Mouse (Mus musculus) hindbrain, embryonic 12.5 days (tissue): ENCODE results near the gene Atf7ip. TPM values are rescaled to one million over a fixed set of nuclear protein-coding genes. Genes with fewer than 3 reads are reported as not detected.
A peak's percentile ranks its signal among the peaks of the same experiment; 100 is the strongest.
"Not testable (repeated sequence)": the region's sequence is repeated elsewhere in the genome, so short reads cannot be mapped to it uniquely, and the experiment has no call there.

Experiments used
- ATAC-seq: fragments of 200-750 bp; cut with Nextera tagmentation; 2 replicates; pipeline ENCODE4 v1.8.0; 2017; ENCODE audit warnings: moderate TSS enrichment; ENCODE audit not compliant: low FRiP score
- H3K27ac ChIP-seq: fragments of 300-500 bp; sonication (generic); 2 replicates; pipeline ENCODE4 v1.5.1; 2016; ENCODE audit warnings: mild to moderate bottlenecking
- H3K27me3 ChIP-seq: fragments of 300-500 bp; sonication (generic); 2 replicates; pipeline ENCODE4 v1.6.1; 2016; ENCODE audit warnings: mild to moderate bottlenecking
- H3K36me3 ChIP-seq: fragments of 300-500 bp; sonication (generic); 2 replicates; pipeline ENCODE4 v1.6.1; 2016; ENCODE audit warnings: mild to moderate bottlenecking
- H3K4me1 ChIP-seq: fragments of 300-500 bp; sonication (generic); 2 replicates; pipeline ENCODE4 v1.6.1; 2016
- H3K4me2 ChIP-seq: fragments of 300-500 bp; sonication (generic); replicated peaks from 2 replicates; pipeline ENCODE4 v1.6.1; 2016; ENCODE audit warnings: mild to moderate bottlenecking
- H3K4me3 ChIP-seq: fragments of 300-500 bp; sonication (generic); 2 replicates; pipeline ENCODE4 v1.5.1; 2016; ENCODE audit warnings: mild to moderate bottlenecking
- H3K9ac ChIP-seq: fragments of 300-500 bp; sonication (generic); 2 replicates; pipeline ENCODE4 v1.6.1; 2016; ENCODE audit warnings: mild to moderate bottlenecking, moderate library complexity
- H3K9me3 ChIP-seq: fragments of 300-500 bp; sonication (generic); replicated peaks from 2 replicates; pipeline ENCODE4 v1.6.1; 2016; ENCODE audit warnings: mild to moderate bottlenecking
- WGBS: fragments of 180-500 bp; shearing (Covaris S2); methylation state at CpG from one replicate; pipeline ENCODE4 v1.1.7; 2016; 5-methylcytosine and 5-hydroxymethylcytosine counted together
- polyA plus RNA-seq: library from polyadenylated mRNA; unstranded; fragments of >200 nt; fragmentation: Nextera tagmentation; extraction: Ambion mirVana; gene quantifications from 2 replicates; pipeline ENCODE4 v1.2.1, GENCODE M21; 2016

The Atf7ip gene
- 63.8 and 77.2 TPM in 2 replicates for polyA plus RNA-seq

GRCm38 (mm10) chr6:136505867-136506266 lies at the start of gene Atf7ip:
Atf7ip (plus strand) TSS chr6:136506167.
- not testable (repeated sequence) for H3K4me2 ChIP-seq, H3K4me1 ChIP-seq, H3K36me3 ChIP-seq, H3K9me3 ChIP-seq, H3K27ac ChIP-seq, H3K4me3 ChIP-seq, H3K9ac ChIP-seq, ATAC-seq, H3K27me3 ChIP-seq
- 88% methylated on average over 3 of the region's 3 CpGs for WGBS

DNA sequence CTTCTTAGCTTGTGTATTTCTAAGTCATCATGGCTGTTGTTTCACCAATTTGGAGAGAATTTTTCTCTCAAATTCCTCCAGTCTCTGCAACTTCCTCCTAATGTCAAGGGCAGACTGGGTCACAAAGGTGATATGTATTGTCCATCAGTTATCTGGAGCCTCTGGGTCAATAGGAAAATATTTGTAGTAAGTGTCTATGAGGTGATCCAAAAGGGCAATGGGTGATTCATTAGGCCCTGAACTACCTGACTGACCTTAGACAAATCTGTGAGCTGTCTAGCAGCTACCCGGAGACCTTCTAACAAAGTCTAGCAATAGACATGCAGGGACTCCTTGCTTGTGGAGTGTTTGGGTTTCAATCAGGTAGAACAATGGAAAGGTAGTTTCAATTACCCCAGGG lies 49.7 kb upstream of the Atf7ip start:
- WGBS: 94% methylated on average over 1 of the region's 1 CpGs
- Histone ChIP-seq H3K27ac (no peak overlapping the region), H3K9me3 (no peaks in the 10 kb centered on the region), H3K9ac (no peak overlapping the region), H3K4me2 (no peak overlapping the region), H3K4me3 (no peak overlapping the region), H3K36me3 (no peaks in the 10 kb centered on the region), H3K27me3 (no peaks in the 10 kb centered on the region), H3K4me1 (no peaks in the 10 kb centered on the region)
- no peak for ATAC-seq

GRCm38 (mm10) chr6:136459156-136459555 lies 46.8 kb upstream of the Atf7ip start:
- H3K27ac ChIP-seq: no peak overlapping the region
- H3K9me3 ChIP-seq: no peaks in the 10 kb centered on the region
- H3K27me3 ChIP-seq: no peaks in the 10 kb centered on the region
- 0 out of 2 replicates have a peak, but pooled peaks cover 2% of the 10 kb centered on the region for H3K4me1 ChIP-seq
- no peak overlapping the region for H3K9ac ChIP-seq
- ATAC-seq: no peak
- no peak overlapping the region for H3K4me2 ChIP-seq
- no peaks in the 10 kb centered on the region for H3K36me3 ChIP-seq
- no peak overlapping the region for H3K4me3 ChIP-seq
- 90% methylated on average over 7 of the region's 7 CpGs for WGBS

GRCm38 (mm10) chr6:136463491-136463890 lies 42.5 kb upstream of the Atf7ip start:
- WGBS: 76% methylated on average over 9 of the region's 9 CpGs
- H3K27ac ChIP-seq: no peak overlapping the region

DNA sequence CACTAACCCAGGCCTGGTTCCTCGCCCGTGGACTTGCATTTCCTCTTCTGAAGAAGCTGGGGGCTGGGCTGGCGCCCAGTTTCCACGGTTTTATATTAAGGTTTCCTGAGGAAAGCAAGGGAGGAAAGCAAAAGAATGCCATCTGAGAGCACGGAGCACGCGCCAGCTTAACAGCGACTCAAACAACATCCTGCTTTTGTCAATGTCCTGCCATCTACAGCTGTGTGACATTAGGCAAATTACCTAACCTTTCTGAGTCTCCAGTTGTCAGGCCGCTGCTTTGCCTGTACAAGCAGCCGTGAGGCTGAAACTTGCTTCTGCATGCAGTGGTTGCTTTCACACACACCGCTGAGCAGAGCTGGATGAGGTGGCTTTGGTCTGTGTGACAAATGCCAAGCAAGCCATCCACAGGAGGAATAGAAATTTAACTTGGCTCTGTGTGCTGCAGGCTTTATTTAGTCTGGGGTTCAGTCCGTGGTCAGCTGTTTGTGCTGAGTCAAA lies 41.8 kb upstream of the Atf7ip start:
- Histone ChIP-seq H3K4me3 (no peak overlapping the region), H3K36me3 (no peaks in the 10 kb centered on the region), H3K27me3 (no peaks in the 10 kb centered on the region), H3K4me2 (no peak overlapping the region), H3K9me3 (no peaks in the 10 kb centered on the region), H3K9ac (no peak overlapping the region), H3K27ac (no peak overlapping the region), H3K4me1 (peaks cover 10% of the 10 kb centered on the region; the same call in 1 of the 2 replicates)
- ATAC-seq: no peak
- 66% methylated on average over 12 of the region's 12 CpGs for WGBS

More at GRCm38 (mm10) chr6:136463491-136463890, 42.5 kb upstream of the Atf7ip start:
- ATAC-seq: no peak
- Histone ChIP-seq H3K4me3 (no peak overlapping the region), H3K36me3 (no peaks in the 10 kb centered on the region), H3K9ac (no peak overlapping the region), H3K27me3 (no peaks in the 10 kb centered on the region), H3K4me2 (no peak overlapping the region), H3K4me1 (peaks cover 7% of the 10 kb centered on the region; the same call in 1 of the 2 replicates), H3K9me3 (no peaks in the 10 kb centered on the region)

GRCm38 (mm10) chr6:136465021-136465420 lies 40.9 kb upstream of the Atf7ip start:
- H3K27ac ChIP-seq: no peak overlapping the region

DNA sequence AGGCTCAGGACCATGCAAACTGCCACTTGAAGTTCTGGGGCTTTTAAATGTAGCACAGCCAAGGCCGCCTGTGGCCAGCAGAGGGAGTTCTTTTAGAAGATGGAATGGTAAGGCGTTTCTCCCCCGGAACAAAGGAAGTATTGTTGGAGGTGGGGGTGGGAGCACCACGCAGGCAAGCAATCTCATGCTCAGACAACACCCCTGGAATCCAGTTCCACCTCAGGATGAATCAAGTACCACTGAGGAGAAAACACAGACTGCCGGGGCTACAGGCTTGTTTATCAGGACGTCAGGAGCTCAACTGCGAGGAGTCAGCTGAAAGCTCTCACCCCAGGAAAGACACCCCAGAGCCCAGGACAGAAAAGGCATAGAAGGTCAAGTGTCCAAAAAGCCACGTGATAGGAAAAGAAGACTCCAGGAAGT lies 40.0 kb upstream of the Atf7ip start:
- peak overlapping the region; percentile 62 for H3K27ac ChIP-seq
- no peak overlapping the region for H3K4me3 ChIP-seq
- no peak overlapping the region for H3K9ac ChIP-seq
- no peaks in the 10 kb centered on the region for H3K36me3 ChIP-seq
- H3K27me3 ChIP-seq: no peaks in the 10 kb centered on the region
- no peak overlapping the region for H3K4me2 ChIP-seq
- H3K4me1 ChIP-seq: peaks cover 21% of the 10 kb centered on the region; the same call in 1 of the 2 replicates
- ATAC-seq: no peak
- 22% methylated on average over 8 of the region's 8 CpGs for WGBS
- H3K9me3 ChIP-seq: no peaks in the 10 kb centered on the region

More at GRCm38 (mm10) chr6:136465021-136465420, 40.9 kb upstream of the Atf7ip start:
- H3K9me3 ChIP-seq: no peaks in the 10 kb centered on the region
- H3K9ac ChIP-seq: no peak overlapping the region
- 91% methylated on average over 8 of the region's 8 CpGs for WGBS
- ATAC-seq: no peak
- H3K4me1 ChIP-seq: peaks cover 13% of the 10 kb centered on the region; the same call in 1 of the 2 replicates
- H3K27me3 ChIP-seq: no peaks in the 10 kb centered on the region
- H3K36me3 ChIP-seq: no peaks in the 10 kb centered on the region
- no peak overlapping the region for H3K4me2 ChIP-seq
- no peak overlapping the region for H3K4me3 ChIP-seq

GRCm38 (mm10) chr6:136466956-136467750 lies 38.8 kb upstream of the Atf7ip start:
- Histone ChIP-seq H3K9ac (no peak overlapping the region), H3K4me2 (no peak overlapping the region), H3K4me1 (peaks cover 28% of the 10 kb centered on the region), H3K9me3 (no peaks in the 10 kb centered on the region), H3K27ac (peak overlapping the region; percentile 97), H3K4me3 (no peak overlapping the region), H3K36me3 (no peaks in the 10 kb centered on the region), H3K27me3 (no peaks in the 10 kb centered on the region)
- 54% methylated on average over 14 of the region's 14 CpGs for WGBS
- ATAC-seq: no peak

- no peaks in the 10 kb centered on the region for H3K27me3 ChIP-seq
- no peaks in the 10 kb centered on the region for H3K9me3 ChIP-seq
- peak overlapping the region; percentile 97 for H3K27ac ChIP-seq
- no peak overlapping the region for H3K4me2 ChIP-seq
- no peak overlapping the region for H3K4me3 ChIP-seq
- 56% methylated on average over 5 of the region's 5 CpGs for WGBS
- H3K4me1 ChIP-seq: peaks cover 30% of the 10 kb centered on the region
- H3K36me3 ChIP-seq: no peaks in the 10 kb centered on the region
- H3K9ac ChIP-seq: no peak overlapping the region
- no peak for ATAC-seq
Observed at GRCm38 (mm10) chr6:136467837-136468236, 38.1 kb upstream of the Atf7ip start.

- peaks cover 31% of the 10 kb centered on the region for H3K4me1 ChIP-seq
- 5% methylated on average over 12 of the region's 12 CpGs for WGBS
- no peak overlapping the region for H3K4me3 ChIP-seq
- H3K9ac ChIP-seq: no peak overlapping the region
- H3K4me2 ChIP-seq: no peak overlapping the region
- H3K36me3 ChIP-seq: no peaks in the 10 kb centered on the region
- peak; percentile 80 for ATAC-seq
- H3K9me3 ChIP-seq: no peaks in the 10 kb centered on the region
- no peaks in the 10 kb centered on the region for H3K27me3 ChIP-seq
- H3K27ac ChIP-seq: peak overlapping the region; percentile 97
Observed at GRCm38 (mm10) chr6:136468401-136468912, 37.5 kb upstream of the Atf7ip start.

DNA sequence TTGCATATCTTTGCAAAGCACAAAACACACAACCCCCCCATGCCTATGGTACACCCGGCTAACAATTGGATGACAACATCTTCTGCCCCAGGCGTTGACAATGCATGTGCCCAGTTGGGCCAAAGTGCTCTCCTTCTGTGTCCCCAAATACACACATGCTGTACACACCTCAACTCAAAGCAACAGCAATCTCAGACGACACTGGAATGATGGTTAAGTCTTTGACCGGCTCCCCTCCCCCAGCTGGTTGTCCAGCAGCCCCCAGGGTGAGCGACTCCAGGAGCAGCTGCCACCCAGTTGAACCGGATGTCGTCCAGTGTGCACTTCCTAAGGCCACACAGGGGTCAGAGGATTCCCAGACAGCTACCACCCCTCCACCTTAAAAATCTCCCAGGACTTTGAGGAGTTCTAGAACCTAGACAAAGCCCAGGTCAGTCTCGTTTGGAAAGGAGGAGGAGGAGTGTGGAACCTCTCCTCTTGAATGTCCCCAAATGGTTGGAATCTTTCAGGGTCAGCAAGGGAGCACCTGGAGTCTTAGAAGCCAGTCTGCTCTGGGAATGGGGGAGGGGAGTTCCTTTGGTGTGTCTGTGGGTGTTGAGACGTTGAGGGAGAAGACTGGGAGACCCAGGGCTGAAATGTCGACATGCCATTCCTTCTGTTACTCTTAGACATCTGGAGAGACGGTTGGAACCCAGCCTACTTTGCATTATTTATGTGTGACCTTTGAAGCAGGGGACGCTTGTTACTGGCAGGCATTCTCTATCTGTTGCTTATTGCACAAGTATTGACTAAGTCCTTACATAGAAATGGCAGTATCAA lies 36.8 kb upstream of the Atf7ip start:
- 16% methylated on average over 12 of the region's 12 CpGs for WGBS
- no peak overlapping the region for H3K9ac ChIP-seq
- H3K9me3 ChIP-seq: no peaks in the 10 kb centered on the region
- peak overlapping the region; percentile 97 for H3K27ac ChIP-seq
- H3K36me3 ChIP-seq: no peaks in the 10 kb centered on the region
- peak; percentile 1 for ATAC-seq
- no peaks in the 10 kb centered on the region for H3K27me3 ChIP-seq
- H3K4me3 ChIP-seq: no peak overlapping the region
- H3K4me1 ChIP-seq: peaks cover 28% of the 10 kb centered on the region
- H3K4me2 ChIP-seq: no peak overlapping the region

DNA sequence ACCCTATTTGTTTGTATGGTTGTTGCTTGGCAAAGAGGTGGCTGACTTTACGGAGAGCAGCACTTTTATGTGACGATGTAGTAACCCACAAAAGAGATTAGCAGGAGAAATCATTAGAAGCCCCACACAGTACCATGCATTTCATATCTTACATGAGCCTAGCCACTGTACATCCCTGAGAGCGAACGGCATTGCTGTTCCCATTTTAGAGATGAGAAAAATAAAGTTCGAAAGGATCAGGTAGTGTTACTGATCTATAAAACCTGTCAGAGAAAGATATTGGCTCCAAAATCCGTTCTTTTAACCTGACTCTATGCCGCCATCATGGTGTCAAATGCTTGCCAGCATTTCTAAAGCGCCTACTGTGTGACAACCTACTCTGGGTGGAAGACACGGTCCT lies 36.2 kb upstream of the Atf7ip start:
- no peaks in the 10 kb centered on the region for H3K36me3 ChIP-seq
- H3K9me3 ChIP-seq: no peaks in the 10 kb centered on the region
- peaks cover 27% of the 10 kb centered on the region for H3K4me1 ChIP-seq
- no peak overlapping the region for H3K4me3 ChIP-seq
- no peak for ATAC-seq
- 70% methylated on average over 9 of the region's 9 CpGs for WGBS
- H3K27ac ChIP-seq: peak overlapping the region; percentile 97
- H3K9ac ChIP-seq: no peak overlapping the region
- H3K27me3 ChIP-seq: no peaks in the 10 kb centered on the region
- H3K4me2 ChIP-seq: no peak overlapping the region
